Mouse (Mus musculus) fat pad, adult 2 months (tissue): Measurements from ENCODE around the gene Ctnnbip1.

Experiments used
- DNase-seq: peaks from one replicate; pipeline ENCODE4 v3.0.0-alpha.2; 2011; ENCODE audit warnings: low read depth, low spot score; ENCODE audit errors: extremely low read depth

The Ctnnbip1 gene

DNA sequence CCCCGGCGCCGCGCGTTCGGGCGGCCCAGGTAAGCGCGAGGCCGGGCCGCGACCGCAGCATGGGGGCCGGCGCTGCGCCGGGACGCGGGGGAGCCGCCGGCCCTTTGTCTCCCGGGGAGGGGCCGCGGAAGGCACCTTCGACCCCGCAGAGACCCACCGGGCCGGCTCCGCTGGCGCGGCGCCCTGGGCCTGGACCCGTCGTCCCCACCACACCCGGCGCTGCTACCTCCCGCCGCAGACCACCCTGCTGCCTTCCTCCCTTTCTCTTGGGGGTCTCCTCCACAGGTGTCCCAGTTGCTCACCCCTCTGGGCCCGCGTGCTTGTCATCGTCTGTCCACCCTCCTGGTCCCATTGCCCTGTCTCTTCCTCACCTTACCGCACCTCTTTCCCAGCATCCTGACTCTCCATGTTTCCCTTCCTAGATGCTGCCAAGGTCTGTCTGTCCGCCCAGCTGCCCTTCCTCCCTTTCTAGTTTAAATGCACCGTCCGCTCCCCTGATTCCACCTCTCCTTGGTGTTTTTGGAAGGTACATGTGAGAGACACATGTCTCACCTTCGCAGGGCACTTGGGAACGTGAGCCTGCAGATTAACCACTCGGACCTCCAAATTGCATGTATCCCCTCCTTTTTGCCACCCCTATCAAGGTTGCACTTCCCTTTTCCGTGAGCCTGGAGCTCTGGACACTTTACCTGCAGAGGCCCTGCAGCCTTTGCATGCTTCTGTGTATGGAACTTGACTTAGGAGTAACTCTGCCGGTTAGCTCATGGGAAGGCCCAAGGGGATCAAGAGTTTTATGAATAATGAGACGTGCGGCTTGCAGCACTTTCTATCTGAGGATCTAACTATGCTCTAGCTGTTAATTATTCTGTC lies 550 bp downstream of the Ctnnbip1 start:
- DNase-seq: no peak

DNA sequence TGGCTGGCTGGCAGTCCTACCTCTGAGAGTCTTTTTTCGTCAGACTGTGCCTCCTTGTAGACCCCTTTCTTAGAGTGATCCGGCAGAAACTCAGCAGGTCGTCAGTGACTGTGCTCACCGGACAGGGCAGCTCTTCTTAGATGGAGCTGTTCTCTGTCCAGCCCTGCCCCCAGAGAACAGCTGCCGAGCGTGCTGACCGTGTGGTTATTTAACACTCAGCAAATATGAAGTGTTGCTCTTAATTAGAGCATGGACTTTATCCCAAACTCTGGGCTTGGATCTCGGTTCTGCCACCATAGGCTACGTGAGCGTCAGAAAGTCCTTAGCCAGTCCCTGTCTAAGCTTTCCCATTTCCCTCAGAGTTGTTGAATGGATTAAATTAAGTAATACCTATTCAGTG lies 3.2 kb downstream of the Ctnnbip1 start:
- DNase-seq: no peak

DNA sequence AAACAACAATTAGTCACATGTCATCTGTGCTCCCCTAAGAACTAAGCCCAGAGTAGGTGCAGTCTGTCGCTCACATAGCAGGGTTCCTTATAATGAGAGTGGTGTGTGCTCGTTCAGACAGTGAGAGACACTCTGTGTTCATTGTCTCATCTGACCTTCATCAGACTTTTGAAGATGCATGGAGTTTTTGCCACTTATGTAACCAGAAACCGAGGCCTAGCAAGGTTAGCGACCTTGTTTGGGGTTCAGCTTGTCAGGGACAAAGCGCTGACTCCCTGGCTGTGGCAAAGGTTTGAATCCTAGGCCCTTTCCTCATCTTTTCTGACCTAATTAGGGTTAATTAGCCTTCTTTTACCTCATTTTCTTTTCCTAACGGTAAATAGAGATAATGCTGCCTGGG lies 5.9 kb downstream of the Ctnnbip1 start:
- DNase-seq: no peak

DNA sequence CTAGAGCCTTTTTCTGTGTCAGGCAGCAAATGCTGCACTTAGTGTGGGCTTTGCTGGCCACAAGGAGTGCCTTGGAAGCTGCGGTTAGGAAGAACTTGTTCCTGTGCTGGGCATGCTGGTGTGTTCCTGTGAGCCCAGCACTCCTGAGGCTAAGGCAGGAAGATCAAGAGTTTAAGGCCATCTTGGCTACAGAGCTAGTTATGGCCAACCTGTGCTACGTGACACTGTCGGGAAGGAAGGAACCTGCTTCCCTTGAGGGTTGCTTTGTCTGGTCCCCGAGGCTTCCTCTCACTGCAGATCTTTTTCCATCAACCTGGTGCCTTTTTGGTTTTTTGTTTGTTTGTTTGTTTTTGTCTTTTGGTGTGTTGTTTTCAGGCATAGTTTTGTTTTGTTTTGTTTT lies 7.1 kb downstream of the Ctnnbip1 start:
- DNase-seq: no peak

DNA sequence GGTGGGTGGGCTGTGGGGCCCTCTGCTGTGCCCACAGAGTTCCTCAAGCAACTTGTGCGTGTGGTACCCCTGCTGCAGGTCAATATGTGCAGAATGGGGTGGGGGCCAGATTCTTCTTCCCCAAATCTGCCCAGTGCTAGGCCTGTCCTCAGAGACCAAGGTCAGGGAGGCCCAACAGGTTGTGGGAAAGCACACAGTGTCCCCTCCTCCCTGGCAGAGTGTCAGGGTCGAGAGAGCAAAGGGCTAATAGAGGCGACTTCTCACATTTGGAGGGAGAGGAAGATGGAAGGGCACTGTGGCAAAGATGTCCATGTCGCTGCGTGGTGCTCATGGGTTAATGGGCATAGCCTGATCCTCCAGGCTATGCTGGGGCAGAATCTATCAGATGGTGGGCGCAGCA lies 7.8 kb downstream of the Ctnnbip1 start:
- DNase-seq: no peak

DNA sequence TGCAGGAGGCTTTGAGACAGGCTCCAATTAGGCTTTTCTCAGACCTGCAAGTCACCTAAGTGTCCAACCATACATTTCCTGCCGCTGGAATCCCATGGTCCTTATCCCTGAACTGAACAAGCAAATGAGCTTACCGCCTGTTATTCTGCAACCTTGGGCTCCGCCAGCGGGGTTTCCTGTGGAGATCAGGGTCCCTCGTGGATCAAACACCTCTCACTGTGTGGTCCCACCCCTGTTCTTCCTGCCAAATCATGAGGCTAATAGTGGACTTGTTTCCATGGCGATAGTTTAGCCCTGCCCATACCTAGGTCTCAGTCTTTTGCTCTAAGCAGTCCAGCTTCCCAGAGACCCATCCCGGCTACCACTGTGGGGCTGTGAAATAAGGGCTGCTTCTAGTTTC lies 8.3 kb downstream of the Ctnnbip1 start:
- no peak for DNase-seq

DNA sequence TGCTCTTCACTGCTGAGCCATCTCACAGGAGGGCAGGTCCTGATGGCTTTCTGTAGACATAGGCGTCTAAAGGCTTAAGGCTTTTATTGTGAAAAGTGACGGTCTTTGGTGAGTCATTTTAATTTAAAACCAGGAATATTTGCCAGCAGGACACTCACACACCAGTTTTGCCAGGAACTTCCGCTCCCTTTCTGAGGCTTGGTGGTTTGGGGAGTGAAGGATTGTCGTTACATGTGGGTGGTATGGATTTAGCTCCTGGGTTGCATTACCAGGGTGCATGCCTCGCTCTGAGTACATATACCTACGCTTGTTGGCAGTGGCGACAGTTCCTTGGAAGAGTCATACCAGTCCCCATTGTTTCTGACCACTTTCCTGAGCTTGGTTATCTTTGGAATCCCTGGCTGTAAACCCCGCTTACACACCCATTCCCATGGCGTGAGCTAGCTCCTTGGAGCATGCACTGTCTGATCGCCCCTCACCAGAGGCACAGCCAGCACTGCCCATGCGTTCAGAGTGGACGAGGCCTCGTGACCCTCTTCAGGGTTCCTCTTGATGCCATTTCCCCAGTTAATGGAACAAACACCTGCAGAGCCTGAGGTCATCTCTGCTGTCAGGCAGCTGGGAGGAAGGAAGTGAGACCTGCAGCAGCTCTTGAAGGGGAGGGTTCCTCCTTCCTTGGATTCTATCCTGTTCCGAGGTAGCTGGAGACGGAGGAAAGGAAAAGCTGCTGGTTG lies 9.8 kb downstream of the Ctnnbip1 start:
- DNase-seq: no peak

DNA sequence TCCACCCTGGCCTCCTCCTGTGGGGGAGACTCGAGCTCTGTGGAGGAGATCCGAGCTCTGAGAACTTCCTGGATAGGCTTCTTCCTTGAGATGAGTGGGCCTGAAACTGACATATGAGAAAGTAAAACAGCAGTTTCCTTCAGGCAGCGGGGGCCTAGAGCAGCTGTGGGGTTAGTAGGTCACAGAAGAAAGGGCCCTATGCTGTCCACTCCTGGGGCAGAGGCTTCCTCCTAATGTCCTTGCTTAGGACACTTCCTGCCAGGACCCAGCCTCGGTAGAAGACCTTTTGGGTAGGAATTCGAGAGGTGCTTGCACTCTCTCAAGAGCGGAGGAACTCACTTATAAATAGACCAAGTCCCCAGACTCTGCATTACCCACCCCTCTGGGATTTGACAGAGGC lies 11.7 kb downstream of the Ctnnbip1 start:
- no peak for DNase-seq

DNA sequence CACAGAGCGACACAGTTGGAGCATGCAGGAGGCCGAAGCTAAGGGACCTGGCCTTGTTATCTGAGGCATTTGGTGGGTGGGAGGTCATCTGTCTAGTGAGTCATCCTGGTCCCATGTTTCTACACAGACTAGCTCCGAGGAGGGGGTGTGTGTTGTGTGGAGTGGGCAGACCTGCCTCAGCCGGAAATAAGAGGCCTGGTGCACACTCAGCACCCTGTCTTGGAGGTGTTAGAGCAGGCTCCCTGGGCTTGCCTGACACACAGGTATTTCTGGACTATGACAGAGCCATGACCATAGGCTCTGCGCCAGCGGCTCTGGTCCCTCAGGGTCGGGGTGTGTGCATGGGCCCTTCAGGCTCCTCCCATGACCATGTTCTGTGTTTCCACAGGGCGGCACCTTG lies 21.4 kb downstream of the Ctnnbip1 start:
- DNase-seq: no peak

DNA sequence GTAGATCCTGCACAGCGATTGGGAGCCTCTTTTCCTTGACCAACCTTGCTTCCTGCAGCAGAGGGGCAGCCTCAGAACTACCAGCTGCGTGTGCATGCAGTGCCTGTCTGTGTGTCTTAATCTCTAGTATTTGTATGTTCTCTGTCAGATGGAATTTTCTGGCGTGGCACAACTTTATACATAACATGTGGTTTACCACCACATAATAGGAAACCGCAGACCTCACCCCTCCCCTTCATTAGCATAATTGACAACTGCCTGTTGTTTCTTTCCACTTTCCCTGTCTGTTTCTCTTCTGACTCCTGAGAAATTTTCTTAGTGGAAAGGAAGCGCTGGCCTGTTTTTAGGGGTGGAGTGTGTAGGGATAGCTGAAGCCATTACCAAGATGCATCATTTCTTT lies 23.9 kb downstream of the Ctnnbip1 start:
- no peak for DNase-seq

DNA sequence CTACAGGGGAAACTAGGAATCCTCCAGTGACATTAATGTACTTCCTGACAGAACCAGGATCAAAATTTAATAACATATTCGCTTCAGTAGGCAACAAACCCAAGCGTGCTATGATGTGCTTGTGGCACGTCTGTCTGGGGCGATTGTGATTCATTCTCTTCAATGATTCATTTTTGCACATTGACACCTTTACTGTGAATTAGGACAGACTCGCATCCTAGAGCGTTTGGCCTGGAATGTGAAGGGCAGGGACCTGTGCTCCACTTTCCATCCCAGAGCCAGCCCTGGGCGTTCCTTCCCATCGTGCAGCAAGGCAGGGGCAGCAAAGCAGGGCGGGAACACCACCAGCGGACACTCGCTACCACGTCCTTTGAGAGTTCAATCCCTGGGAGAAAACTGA lies 24.4 kb downstream of the Ctnnbip1 start:
- no peak for DNase-seq

DNA sequence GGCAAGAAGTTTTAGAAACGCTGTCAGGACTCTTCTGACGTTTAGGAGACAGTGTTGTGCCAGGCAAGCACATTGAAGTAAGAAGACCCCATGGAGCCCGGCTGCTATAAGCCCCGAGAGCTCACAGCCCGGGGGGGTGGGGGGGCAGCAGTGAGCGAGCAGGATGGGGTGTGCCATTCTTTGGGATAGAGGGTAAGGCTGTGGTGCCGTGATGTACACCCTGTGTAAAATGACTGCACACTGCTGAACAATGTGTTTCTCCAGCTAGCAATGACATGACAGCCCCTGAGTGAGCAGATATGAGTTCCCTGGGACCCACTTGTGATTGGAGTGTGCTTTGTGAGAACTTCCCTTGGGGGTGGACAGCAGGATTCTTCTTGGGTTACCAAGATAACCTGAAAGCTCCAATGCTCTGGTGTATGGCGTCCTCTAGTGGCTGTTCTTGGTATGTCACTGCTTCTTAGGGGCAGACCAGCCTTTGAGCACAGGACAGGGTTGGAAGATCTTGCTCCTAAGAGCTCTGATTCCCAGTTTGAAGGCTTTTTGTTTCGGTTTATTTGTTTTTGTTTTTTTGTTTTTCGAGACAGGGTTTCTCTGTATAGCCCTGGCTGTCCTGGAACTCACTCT lies 25.0 kb downstream of the Ctnnbip1 start:
- DNase-seq: no peak

DNA sequence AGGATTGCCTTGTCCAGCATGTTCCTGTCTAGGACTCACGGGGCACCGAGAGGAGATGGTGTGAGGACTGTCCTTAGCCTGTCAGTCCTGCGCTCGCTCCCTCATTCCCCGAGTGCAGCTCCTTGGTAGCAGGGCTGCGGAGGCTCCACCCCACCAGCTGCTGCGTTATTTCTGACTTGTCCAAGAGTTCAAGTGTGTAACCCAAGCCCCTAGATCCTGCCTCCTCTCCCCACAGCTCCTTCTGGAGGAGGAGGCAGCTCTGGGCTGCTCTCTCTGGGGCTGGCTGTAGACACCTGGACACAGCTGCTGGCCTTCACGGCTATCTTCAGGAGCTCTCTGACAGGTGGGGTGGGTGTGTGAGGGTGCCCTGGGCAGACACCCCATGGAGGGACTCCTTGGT lies 26.9 kb downstream of the Ctnnbip1 start:
- no peak for DNase-seq

DNA sequence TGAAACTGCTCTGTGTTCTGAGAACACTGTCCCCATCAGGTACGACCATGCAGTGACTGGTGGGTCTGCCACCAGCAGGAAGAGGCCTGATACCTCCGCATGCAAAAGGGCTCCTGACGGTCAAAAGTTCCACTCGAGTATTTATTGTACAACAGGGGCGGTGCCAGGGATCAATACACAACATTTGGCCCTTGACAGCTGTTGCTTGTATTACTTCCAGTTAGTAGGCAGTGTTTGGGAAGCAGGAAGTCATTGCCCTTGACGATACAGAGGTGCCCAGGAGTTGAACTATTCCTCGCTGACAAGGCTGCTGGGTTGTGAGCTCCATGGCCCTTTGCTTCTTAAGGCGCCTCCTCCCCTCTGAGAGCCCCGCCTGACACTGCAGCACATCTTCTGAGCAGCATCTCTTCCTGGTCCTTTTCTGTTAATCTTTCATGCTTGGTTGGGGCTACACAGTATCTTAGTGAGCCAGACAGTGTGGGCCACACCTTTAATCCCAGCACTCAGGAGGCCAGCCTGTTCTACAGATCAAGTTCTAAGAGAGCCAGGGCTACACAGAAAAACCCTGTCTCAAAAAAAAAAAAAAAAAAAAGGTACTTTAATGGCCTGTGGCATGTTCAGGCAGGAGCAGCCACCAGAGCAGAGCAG lies 28.9 kb downstream of the Ctnnbip1 start:
- DNase-seq: no peak

DNA sequence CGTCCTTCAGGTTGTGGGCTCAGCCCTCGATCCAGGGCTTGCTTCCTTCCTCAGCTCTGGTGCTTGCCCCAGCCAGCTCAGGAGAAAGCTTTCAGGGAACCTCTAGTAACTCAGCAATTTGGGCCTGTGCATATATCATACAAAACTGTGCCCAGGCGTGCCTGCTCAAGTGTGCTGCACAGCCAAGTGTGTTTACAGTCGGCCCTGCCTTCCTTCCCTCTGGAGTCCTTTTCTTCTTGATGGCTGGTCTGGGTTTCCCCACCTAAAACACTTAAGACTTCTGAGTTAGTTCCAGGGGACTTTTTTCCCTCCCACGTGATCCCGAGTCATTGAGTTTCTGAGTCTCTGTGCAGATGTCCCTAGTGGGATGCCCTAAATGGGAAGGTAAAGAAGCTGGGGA lies 29.5 kb downstream of the Ctnnbip1 start:
- no peak for DNase-seq

DNA sequence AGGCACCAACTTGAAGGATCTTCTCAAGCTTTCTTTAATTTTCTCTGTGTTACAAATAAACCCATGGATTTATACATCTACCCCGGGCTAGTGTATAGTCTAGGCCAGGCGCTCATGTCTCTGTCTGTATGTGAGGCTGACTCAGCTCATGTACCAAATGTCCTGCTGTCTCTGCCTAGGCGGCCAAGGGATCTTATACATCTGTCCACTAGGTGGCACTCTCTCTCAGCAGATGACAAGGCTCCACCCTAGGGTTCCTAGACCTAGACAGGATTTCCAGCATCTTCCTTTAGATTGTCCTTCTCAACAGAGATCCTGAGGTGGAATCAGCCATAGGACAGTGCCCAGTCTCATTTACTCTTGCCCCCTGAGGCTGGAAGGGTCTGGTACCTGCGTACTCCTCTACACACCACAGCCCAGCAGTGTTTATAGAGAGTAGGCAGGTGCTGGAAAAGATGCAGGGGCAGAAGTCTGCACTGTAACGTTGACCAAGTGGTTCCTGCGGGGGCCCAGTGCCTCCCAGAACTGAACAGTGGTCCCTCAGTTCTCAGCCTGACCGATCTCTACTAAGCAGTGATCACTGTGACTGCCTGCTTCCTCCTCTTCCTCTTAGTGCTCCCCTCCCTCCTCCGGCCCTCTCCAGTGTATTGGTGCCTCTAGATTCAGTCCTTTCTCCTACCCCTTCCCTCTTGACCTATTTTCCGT lies 31.3 kb downstream of the Ctnnbip1 start:
- DNase-seq: no peak

DNA sequence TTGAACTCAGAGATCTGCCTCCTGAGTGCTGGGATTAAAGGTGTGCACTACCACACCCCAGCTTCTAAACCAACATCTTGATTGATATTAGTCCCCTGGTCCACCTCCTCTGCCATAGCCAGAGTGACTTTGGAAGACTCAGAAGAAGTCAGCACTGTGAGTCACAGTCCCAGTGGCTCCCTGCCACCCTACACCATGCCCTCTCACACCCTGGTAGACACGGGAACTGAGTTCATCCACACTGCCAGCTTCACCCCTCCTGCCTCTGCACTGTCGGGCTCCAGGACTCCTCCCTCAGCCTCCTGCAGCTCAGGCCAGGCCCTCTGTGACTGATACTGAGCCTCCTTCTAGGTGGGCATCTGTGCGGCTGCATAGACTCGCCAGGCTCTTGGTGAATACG lies 32.8 kb downstream of the Ctnnbip1 start:
- no peak for DNase-seq

DNA sequence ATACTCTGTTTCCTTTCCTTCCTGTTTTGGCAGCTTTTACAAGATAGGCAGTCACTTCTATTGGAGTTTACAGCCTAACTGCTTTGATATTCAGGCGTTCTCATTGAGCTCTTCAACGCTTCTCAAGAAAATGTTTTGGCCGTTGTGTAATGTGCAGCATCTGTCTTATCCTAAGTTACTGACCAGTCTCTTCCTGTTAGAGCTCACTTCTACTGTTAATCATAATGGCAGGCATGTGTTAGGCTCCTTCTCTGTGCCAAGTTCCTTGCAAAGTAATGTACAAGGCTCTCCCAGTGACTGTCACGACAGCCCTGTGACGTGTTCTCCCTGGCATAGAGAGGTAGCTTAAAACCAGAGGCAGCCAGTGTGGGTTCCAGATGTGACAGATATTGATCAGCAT lies 33.7 kb downstream of the Ctnnbip1 start:
- DNase-seq: no peak

DNA sequence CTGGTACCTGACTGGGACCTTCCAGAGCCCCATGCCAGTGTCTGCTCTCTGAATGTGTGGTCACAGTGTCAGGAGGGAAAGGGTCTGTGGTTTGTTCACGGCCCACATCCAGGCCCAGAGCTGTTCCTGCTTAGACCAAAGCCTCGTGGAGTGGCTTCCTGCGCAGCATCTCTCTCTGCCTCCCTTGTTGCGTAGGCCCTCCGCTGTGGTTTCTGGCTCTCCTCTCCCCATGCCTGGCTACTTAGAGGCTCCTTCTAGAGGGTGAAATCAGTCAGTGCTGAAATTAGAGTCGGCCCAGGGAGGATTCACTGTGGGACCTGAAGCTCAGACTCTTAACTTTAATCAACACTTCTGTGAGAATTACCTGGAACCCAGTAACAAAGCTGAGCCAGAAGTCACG lies 35.8 kb downstream of the Ctnnbip1 start:
- no peak for DNase-seq

DNA sequence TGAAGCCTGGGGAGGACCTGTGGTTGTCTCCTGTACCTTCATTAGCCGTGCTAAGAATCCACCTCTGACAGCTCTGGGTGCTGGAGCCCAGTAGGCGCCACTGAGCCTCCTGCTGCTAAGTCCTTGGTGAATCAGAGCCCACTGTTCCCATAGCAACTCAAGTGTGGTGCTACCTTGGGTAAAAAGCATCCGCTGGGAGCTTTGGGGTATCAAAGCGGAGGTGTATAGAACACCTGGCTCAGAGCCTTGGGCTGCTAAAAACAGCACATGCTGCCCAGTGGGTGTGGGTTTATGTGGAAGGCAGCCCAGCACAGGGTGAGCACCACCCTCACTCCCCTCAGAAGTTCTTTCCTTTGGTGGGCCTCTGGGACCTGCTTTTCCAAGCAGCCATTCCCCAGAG lies 38.1 kb downstream of the Ctnnbip1 start:
- no peak for DNase-seq

DNA sequence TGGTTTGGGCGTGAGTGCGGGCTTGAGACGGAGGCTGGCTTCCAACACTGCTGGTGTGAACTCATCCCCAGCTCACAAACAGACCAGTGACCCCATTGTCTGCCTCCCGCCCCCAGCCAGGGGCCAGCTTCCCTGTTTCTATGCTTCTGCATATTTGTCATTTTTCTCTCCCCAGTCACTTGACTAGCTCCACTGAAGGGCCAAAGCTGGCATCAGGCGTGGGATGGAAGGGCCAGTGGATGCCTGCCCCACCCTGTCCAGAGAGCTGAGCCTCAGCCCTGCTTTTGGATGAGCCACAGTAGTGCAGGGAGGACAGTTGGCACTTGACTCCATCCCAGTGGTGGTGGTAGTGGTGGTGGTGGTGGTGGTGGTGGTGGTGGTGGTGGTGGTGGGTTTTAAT lies 39.9 kb downstream of the Ctnnbip1 start:
- no peak for DNase-seq
